Mouse (Mus musculus) brain, adult 2 months (tissue): ENCODE measurements at regions not wholly inside any gene's neighbourhood (a gene's known extent, or its start where the extent isn't known, plus 50 kb on each side); places are given as distances from the start of the nearest gene placed in this dataset.

Experiments used
- DNase-seq: peaks from one replicate; pipeline ENCODE4 v3.0.0; 2011; ENCODE audit warnings: low read depth, low spot score

DNA sequence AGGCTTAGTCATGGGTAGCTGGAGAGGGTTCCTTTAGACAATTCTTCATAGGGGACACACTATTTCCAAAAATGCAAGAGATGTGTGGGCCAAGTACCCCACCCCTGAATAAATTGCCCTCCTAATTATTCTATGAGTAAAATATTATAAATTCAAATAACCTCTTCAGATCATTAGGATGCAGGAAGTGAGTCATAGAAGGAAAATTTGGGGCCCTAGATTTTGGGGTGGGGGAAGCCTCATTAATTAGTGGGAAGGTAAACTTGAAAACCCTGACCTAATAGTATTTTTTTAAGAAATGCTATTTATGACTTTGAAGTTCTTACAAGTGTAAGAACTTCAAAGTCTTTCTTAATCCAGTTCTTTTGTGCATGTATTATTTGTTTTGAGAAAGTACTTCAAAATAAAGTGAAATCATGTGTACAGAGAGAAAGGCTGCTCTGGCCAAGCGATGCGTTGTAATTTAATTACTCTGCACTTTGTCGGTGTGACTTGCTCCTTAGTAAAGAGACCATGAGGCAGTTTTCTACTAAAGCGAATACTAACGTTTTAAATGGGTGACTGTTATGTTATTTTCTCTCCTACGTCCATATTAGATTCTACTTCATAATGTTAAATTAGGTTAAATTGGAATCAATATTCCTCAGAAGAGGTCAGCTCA is 200.6 kb downstream of the Tgfb2 start:
- DNase-seq = no peak

DNA sequence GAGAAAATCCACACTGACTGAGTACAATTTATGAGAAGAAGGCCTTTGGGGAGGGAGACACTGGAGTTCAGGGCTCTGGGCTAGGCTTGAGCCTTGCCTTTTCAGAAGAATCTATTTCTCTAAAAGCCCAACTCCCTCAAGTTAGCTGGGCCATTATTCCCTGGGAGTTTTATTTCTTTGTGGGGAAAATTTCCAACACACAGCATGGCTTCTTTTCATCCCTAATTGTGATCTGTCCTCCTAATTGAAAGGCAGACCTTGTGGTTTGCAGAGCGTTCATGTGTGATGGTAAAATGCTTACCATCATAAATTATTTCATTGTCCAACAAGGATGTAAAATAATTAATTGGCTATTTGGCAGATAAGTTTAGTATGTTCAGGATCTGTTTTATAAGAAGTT is 204.1 kb downstream of the Tgfb2 start:
- no peak for DNase-seq

DNA sequence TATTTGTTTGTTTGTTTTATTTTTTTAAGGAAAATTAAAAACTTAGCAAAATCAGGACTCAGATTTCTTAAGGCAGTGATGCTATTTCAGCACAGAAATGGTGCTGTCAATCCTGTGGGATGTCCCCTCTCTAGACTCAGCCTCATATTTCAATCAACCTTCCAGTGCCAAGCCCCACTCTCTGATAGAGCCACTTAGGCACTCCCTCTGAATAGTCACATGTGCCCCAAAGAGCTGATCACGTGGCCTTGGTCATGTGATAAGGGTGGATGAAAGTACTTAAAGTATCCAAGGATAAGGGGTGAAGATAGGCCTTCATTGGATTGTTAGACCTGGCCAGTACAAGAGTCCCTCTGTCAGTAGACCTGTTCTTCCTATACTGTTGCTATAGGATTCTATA is 207.9 kb downstream of the Tgfb2 start:
- no peak for DNase-seq

DNA sequence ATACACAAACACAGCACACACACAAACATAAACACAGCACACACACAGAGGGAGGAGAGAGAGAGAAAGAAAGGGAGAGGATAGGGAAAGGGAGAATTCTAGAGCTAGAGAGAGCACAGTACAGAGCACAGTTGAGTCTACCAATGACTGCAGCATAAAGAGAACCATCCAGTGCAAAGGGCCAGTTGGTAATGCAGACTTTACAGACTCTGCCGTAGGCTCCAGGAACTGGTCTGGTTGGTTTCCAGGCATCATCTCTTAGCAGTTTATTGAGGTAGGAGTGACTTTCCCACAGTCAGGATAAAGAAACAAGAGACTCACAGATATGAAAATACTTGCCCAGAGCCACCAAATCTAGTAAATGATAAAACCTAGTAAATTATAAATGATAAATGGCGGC is 208.5 kb downstream of the Tgfb2 start:
- DNase-seq = no peak

DNA sequence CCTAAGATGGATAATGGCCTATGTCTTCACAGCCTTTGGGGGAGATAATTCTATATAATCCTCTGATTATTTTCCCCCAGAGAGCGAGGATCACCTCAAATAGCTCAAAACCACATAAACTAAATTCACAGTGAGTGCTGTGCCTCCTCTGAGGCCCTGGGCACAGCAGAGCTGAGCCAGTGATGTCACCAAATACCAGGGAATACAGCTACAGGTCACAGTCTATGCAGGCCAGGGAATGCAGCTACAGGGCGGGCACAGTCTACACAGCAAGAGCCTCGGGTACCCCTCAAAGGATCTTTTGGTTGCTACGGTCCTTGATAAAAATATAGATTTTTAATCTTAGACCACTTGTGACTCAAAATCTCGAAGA is 211.4 kb downstream of the Tgfb2 start:
- DNase-seq = no peak

DNA sequence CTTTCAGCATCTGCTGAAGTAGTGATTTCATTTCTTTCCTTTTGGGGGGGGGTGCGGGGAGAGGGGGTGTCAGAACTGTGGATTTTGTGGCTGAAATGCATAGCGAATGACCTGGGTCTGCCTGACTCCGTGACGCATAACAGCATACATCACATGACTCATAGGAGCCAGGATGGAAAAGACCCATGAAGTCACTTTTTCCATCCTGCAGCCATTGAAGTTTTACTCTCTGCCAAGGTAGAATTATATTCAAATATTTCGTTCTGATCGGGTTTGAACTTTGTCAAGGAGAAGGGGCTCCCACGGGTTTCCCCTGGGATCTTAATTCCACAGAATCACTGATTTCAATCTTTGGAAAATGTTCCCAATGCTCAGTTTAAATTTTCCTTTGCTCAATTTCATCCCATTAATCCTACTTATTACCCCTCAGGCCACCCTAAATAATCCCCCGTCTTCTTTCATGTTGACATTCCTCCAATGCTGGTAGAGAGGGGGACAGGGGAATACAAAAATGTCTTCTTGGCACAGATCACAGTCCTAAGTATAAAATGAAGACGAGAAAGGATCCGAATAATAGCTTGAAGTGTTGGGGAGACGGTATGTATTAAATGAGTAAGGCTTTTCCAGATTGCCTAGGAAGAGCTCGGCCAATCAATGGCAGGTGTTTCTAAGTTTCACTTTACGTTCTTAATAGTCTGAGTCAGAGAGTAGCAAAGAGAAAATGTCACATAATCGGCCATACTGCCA is 212.0 kb downstream of the Tgfb2 start:
- no peak for DNase-seq

DNA sequence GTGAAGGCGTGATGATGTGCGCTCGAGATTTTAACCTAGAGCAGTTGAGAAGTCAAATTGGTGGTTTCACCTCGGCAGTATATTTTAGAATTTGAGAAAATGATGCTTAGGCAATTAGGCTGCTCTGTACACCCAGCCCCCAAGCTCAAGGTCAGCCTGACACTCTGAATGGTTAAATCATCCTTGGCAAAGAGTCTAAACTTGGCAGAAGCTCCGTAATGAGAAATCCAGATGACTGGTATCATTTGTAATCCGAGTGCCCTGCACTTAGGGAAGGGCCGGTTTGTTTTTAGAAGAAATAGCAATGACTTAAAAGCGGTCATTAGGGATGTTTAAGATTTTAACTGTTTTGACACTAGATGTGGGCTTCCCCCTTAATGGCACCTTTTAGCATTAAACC is 223.6 kb downstream of the Tgfb2 start:
- DNase-seq = peak; percentile 11

DNA sequence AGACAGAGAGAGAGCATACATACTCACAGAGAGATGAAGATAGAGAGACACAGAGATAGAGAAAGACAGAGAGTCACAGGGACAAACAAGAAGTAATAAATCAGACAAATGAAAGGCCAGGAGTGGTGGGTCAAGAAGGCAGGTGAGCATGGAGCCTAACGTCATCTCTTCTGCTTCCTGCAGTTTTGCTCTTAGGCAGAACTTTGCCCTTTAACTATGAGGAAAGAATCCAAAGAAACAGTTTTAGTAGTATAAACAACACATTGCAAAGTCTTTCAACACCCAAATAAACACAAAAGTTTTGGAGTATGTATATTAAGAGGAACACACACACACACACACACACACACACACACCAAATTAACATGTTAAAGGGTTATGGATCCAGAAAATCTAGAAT is 225.8 kb downstream of the Tgfb2 start:
- no peak for DNase-seq

DNA sequence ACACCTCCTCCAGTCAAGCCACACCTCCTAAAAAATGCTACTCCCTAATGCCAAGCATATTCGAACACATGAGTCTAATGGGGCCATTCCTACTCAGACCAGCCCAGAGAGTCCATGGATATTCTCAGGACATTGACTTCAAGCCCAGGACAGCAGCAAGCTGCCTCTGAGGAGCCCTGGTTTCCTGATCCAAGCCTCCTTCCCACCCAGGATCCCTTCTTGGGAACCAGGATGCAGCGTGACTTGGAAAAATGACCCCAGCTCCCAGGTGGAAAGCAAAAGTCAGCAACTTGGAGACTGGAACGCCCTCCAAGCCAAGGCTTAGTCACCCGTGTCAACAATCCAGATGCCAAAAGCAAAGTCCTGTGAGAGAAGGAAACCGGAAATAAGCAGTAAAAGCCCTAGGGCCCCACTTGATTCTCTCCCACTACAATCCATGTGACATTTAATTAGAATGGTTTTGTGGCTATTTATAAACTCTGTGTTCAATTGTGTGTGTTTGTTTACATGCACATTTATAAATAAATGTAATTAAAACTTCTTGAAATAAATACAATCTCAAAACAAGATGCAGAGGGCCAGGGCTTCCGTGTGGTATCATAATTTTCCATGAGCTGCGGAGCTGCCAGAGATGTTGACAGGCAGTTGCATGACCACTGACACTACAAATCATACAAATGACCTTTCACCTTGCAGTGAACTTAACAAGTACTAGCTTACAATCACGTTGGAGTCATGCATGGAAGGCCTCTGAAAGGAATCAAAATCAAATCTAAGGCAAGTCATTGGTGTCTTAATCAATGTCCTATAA is 227.2 kb downstream of the Tgfb2 start:
- no peak for DNase-seq

DNA sequence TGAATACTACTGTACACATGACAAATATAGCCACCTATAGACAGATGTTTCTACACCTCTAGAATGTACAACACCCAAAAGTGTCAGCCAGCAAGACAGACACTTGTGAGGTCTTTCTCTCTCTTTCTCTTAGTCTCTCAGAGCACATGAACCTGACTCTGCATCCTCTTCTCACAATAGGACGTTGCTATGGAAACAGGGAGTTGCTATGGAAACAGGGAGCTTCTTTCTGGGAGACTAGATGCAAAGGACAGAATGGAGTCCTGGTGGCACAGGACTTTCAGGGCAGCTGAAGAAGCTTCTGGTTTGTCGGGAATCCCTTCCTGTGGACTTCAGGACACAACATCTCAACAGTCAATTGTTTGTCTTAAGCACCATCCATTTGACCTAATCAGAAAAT is 230.9 kb downstream of the Tgfb2 start:
- DNase-seq = peak; percentile 97

DNA sequence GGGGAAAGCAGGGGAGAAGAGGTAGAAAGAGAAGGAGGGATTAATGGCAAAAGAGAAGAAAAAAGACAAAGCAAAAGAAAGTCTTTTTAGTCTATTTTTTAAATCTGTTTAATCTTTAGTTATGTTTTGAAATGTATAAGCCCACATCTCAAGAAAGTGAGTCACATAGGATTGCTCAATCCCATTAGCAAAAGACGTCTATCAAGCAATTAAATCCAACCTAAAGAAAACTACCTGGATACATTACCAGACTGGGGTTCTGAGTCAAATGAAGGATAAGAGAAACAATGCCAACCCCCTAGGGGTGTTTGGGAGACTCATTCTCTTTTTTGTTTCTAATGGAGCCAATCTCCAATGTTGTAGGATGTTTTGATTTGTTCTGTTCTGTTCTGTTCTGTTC is 231.4 kb downstream of the Tgfb2 start:
- no peak for DNase-seq

DNA sequence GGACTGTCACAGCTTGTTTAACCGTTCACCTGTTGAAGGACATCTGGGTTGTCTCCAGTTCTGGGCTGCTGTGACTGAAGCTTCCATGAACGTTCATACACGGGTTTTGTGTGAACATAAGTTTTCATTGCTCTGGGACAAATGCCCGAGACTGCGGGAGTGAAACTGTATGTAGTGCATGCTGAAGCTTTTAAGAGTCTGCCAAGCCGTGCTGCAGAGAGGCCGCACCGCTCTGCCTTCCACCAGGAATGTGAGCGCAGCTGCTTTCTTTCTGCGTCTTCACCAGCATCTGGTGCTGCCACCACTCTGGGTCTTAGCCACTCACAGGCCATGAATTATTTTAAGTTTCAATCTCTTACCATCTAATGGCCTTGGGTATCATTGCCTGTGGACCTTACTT is 232.8 kb downstream of the Tgfb2 start:
- DNase-seq = peak; percentile 26

DNA sequence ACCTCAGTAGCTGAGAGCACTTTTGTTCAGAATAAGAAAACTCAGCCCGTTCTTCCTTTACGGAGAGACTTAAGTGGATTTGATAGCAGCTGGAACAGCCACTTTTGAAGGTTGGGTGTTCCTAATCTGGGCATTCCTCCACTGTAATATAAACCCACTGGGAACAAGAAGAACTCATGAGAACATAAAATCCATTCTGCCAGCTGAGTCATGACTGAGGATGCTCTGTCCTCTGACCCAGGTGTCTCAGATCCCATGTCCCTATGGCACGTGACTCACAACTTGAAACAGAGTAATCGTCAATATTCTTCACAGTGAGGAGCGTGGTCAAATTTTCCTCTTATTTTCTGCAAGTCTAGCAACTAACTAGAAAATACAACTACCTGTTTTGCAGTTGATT is 240.3 kb downstream of the Tgfb2 start:
- DNase-seq = no peak

DNA sequence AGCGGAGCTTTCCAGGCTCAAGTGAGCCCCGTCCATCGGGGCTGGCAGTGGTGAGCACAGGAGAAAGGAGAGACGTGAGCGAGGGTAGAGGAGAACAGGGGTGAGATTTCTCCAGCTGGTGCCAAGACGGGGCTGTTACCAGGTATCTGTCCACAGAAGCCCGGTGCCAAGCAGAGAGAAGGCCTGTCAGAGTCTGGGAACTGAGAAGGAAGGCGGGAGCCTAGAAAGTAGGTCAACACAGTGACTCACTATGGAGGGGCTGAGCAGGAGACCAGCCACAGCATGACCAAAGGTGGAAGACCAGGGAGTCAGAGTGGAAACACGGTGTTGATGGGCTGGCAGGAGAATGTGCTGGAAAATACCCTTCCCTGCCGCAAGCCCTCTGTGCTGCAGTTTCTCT is 245.0 kb downstream of the Tgfb2 start:
- DNase-seq = peak; percentile 30

DNA sequence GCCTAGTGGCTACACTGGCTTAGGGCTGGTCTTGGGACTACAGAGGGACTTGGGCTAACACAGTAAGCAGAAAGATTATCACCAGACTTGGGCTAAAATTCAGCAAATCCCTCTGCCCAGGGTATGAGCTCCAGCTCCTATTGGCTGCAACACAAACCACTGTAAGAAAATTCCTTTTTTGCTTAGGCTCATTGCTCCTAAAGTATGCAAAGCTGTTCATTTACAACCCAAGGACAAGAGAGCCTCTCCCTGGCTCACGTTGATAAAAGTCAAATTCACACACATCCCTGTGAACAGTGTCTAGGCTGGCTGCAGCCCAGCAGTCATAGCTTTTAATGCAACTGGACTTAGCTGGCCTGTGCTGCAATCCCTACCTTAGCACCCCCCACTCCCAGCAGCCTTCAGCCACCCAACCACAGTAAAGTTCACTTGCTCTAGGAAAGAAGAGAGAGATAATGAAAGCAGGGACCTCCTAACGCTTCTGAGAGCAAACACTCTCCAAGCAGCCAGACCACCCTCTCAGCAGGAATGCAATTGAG is 247.6 kb downstream of the Tgfb2 start:
- DNase-seq = no peak

DNA sequence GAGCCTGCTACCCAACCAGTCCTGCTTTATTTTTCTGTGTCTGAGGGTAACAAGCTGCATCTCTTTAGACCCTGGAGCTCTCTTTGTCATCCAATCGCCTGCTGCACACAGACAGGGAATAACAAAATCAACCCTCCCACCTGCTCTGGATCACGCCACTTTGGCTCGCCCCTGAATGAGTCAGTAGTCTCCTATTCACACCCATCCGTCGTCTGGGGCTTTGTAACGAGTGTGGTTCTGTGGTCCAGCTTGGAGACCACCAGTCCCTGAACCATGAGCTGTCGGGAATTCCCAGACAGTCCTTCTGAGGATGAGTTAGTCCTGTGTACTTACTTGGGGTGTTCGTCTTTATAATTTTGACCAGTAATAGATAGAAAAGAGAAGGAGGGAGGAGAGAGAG is 248.7 kb downstream of the Tgfb2 start:
- DNase-seq = no peak

DNA sequence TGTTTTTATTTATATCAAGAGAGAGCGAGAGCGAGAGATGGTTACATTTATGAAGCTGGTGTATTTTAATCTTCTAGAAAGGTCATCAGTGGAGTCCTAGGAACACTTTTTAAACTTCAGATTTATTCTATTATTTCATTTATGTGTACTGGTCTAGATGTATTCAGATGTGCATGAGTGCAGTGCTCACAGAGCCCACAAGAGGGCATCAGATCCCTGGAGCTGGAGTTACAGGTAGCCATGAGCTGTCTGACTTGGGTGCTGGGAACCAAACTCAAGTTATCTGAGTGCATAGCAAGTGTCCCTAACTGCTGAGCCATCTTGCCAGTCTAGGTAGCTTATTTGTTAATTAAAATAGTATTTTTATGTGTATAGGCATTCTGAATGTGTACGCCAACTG is 249.7 kb downstream of the Tgfb2 start:
- no peak for DNase-seq

DNA sequence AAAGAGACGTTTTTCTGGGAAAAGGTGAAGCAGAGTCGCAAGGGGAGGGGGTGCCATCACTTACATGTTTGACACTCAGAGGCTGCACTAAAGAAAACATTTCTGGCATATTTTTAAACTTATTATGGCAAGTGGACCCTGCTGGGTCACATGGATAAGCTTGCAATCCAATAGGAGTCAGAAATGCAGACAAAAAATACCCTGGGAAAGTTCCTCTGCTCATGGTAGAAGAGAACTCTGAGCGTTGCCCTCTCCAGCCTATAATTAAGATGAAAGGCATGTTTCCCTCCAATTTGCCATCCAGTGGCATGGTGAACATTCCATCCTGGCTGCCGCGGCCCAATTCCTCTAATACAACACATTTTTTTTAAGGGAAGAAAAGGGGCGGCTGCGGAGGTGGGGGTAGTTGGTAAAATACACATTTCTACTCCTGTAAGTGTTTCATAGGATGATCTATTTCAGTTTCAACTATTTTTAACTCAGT is 250.6 kb downstream of the Tgfb2 start:
- DNase-seq = no peak

DNA sequence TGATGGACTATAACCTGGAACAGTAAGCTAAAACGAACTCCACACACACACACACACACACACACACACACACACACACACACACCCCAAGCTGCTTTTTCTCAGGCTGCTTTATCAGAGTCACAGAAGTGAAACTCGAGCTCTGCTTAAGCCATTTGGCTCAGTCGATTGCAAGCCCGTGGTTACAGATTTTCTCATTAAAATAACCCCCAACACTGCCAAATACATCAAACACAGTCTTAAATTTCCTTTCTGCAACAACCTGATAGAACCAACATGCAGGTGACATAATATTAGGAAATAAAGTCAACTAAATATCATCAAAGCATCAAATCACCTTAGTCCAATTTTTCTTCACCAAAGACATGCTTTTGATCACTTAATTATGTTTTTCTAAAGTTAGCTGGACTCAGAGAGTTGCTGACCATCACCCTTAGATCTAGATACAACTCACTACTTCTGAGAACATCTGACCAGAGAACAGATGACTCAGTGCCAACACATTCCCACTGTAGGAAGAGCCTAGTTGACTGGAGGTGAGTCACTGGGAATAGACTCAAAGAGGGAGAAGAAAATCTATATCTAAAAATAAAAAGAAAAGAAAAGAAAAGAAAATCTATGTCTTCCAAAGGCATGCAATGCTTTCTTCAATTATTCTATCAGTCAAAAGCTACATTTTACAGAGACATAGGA is 251.2 kb downstream of the Tgfb2 start:
- peak; percentile 60 for DNase-seq

DNA sequence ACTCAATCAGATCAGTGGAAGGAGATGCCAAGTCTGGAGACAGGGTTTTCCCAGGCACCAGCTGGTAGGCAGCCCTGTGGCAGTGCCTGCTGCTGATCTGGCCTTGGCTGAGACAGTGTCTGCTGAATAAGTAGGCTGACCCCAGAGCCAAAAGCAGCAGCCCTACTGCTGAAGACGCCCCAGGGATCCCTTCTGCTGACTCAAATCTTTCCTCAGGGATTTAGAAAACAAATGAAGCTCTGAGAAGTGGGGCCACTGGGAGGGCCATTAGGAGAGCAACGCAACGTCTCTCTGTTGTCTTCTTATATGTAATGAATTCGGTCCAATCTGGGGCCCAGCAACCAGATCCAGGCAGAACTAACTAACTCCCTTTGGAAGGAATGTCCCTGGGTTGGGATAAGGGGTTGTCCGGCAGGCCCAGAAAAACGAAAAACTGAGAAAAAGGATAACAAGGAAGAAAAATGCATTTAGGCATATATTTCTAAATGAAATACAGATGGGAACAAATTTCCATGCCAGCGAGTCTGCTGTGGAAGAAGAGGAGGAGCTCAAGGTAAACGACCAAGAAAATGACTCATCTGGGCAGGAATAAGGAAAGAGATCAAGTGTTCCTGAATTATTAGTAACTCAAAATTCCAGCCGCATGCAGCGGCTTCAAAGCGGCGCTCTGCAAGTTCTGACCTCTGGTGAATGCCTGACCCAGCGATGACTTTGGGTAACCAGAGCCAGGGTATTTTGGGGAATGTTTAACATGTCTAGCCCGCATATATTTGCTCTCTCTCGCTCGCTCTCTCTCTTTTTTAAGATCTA is 256.7 kb downstream of the Tgfb2 start:
- DNase-seq = peak; percentile 51

DNA sequence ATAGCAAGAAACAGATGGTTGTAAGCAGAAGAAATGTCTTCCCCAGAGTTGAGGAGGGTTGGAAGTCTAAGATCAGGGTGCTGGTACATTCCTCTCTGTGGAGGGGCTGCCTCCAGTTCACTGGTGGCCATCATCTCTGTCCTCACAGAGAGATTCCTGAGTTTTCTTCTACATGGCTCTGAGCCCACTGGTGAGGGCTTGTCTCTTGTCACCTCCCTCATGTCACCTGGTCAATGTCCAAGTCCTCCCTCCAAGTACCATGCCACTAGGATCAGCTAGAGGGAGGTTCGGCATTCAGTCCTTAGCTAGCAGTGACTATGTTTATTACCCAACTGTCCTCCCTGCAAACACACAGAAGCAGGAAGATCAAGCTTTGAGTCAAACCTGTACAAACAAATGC is 258.3 kb downstream of the Tgfb2 start:
- no peak for DNase-seq
